Mouse (Mus musculus) ovary, postnatal 14 days (tissue): ENCODE measurements at regions not wholly inside any gene's neighbourhood (a gene's known extent, or its start where the extent isn't known, plus 50 kb on each side); places are given as distances from the start of the nearest gene placed in this dataset.
"Not testable (repeated sequence)": the region's sequence is repeated elsewhere in the genome, so short reads cannot be mapped to it uniquely, and the experiment has no call there.

Experiments
- DNase-seq: peaks from one replicate; pipeline ENCODE4 v3.0.0; 2022; ENCODE audit warnings: low spot score

- DNase-seq = no peak
These were observed 55.3 kb downstream of the Actbl2 start for GRCm38 (mm10) chr13:111309848-111310692.

GRCm38 (mm10) chr13:111310693-111311045 lies 55.9 kb downstream of the Actbl2 start:
- no peak for DNase-seq

DNA sequence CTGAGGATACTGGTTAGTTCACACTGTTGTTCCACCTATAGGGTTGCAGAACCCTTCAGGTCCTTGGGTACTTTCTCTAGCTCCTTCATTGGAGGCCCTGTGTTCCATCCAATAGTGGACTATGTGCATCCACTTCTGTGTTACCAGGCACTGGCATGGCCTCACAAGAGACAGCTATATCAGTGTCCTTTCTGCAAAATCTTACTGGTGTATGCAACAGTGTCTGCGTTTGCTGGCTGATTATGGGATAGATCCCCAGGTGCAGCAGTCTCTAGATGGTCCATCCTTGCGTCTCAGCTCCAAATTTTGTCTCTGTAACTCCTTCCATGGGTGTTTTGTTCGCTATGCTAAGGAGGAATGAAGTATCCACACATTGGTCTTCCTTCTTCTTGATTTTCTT lies 58.7 kb downstream of the Actbl2 start:
- DNase-seq = not testable (repeated sequence)

- not testable (repeated sequence) for DNase-seq
These were observed 63.1 kb downstream of the Actbl2 start for GRCm38 (mm10) chr13:111317876-111318275.

DNA sequence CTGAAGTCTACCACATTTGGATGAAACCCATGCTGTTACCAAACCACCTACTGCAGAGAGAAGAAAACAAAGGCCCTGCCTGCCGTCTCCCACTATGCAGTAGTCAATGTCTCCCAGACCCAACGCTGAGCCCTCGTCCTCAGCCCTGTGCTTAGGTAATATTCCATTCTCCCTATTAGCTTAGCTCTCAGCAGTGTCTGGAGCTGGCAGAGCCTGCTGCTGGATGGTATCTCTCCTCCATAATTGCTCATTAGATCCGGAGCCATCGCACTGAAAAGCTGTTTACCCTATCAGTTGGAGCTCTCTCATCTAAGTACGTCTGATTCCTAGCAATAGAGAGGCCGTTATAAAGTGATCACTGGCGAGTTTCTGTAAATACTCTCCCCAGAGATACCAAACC lies 68.4 kb downstream of the Actbl2 start:
- DNase-seq = no peak

DNA sequence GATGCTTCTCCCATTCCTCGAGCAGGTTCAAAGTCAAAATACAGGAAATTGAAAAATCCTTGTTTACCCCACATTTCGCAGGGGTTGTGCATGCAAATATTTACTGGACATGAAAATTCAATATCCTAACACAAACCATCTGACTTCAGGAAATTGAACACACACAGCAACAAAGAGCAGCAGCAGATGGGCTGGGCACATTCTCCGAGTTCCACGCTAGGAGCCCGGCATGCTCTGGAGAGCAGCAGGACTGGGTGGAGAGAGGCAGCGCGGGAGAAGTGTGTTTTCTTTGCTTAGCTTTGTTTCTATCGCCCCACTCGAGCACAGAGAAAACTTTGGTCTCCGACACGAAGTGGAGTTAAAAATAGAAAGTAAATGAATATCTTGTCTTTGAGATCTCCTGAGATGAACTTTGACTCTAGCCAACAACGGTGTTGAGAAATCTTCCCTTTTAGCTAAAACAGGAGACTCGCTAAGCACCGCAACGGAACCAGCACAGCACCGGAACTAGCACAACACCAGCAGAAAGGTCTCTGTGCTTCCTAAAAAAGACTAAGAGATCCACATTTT lies 71.4 kb downstream of the Actbl2 start:
- DNase-seq = no peak

GRCm38 (mm10) chr13:111333035-111333434 lies 78.2 kb downstream of the Actbl2 start:
- DNase-seq = no peak

GRCm38 (mm10) chr13:111333851-111334250 lies 79.0 kb downstream of the Actbl2 start:
- DNase-seq = no peak

DNA sequence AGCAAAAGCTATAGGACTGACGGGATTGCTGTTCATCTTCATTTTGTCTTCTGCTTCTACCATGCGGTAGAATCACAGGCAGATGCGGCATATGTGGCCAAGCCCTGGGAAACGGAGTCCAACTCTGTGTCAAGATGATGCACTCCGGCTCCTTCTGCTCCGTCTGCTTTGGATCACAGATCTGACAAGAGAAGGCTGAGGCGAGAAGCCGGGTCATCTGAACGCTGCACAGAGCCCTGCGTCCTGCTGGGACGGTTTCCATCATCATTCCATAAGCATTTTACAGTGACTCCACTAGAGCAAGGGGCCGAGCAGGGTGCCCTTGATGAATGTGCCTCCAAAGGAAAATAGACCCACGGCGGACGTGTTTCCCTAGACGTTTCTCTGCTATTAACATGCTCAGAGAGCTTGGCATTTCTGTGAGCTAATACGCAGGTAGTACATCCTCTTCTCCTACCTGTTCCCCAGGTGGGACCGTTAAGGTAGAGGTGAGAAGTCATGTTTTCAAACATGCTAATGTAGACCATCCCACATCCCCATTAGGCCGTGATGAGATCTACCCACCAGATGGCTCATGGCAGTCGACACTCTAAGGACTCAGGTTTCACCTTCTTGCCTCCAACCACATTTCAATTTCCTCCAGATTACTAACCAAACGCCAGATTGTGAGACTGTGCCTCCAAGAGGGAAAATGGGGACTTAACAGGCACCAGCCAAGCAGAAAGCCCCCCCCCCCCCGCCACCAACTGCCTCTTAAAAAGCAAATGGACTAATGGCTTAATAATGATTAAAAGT lies 79.6 kb downstream of the Actbl2 start:
- DNase-seq = no peak

DNA sequence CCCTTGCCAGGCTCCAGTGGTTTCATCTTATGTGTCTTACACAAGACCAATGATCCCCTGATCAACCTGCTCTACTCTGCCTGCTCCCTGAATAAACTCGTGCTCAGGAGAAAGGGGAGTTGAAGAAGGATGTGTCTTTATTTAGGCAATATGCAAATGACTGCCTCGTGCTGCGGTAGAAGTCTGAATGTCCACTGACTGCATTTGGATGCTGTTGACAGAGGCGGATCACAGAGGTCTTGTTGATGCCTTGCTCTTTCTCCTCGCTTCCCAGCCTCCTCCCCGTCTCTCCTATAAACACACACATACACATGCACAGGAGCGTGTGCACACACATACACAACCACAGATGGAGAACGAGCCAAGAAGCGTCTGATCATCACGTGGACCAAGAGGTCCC lies 90.2 kb downstream of the Actbl2 start:
- no peak for DNase-seq

DNA sequence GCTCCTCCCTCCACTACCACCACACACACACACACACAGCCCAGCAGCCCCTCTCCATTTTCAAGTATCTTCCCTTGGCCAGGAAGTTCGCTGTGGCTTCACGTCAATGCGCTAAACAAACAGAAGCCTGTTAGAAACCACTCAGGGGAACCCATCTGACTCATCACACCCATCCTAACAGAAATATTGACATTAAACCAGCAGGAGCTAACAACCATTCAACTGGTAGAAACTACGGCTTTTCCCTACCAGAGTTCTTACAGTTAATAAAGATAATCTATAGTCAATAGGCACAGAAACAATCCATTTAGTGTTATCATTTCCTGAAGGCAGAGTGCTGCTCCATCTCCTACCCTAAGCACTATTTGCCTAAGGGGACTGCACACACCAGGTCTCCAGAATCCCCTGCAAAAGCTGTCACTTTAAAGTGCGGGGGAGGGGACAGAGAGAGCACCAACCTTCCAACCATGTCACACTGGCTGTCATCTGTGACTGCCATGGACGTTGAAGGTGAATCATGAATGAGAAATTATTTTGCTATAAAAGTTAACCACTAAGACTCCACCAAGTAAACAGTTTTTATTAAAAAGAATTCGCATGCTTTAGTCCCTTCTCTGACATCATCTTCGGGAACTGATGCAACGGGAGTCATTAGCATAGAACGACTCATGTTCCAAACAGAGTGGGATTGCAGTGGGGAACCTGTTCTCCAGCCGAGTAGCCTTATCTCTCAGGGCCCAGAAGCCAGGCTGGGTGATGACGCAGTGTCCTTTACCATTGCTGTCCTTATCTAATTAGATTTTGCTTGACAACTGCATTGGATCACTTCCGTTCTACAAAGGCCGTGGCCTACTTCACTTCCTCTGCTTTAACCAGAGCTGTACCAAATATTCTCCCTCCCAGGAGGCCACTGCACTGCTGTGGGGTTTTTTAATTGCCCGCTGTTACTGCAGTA lies 91.0 kb downstream of the Actbl2 start:
- DNase-seq = no peak

DNA sequence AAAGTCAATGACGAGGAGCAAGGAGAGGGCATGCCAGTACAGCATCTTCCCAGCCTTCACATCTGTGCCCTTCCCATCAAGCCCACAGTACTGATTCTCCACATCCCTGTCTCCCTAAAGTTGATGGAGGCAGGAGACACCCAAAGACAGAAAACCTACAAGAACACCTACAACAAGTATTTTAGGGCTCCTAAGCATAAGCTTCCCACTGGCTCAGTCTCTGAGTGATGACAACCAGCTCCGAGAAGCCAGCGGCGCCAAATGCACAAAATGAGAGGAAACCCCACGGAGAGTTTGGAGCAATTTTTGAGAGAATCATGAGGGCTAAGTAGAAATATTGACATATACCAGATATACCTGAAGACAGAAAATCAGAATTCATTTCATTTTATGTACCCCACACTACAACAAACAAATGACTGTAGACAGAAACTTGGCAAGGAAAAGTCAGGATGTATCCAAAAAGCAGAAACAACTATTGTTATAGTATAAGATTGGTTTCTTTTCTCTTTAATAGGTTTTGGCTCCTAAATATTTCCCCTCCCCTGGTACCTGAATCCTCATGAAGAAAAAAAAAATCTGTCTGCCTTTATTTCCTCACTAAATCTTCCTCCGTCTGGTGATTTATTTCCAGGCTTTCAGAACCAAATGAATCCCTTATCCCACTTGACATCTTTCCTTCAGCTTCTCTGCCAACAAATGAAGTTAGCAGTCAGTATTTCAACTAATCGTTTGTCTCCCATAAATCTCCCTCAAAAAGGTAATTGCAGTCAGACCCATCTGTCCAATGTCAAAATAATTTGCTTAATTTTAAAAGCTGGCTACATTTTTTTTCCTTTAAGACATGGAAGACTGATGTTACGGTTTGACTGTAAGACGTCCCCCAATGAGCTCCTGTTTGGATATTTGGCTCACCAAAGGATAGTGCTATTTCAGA lies 102.0 kb downstream of the Actbl2 start:
- no peak for DNase-seq

DNA sequence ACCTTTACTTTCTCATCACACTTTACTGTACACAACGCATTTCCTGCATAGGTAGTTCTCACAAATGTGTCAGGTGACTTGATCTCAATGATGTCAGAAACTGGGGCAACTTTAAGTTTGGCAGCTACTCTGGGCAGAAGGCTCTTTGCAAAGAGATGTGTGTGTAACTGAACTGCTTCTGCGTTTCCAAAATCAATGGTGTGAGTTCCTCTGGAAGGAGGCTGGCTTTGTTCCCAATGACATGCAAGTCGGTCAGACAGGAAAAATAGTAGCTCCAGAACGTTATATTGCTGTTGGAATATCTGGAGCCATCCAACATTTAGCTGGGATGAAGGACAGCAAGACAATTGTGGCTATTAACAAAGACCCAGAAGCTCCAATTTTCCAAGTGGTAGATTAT lies 106.6 kb downstream of the Actbl2 start:
- DNase-seq = no peak

GRCm38 (mm10) chr13:111363176-111363739 lies 108.4 kb downstream of the Actbl2 start:
- no peak for DNase-seq

DNA sequence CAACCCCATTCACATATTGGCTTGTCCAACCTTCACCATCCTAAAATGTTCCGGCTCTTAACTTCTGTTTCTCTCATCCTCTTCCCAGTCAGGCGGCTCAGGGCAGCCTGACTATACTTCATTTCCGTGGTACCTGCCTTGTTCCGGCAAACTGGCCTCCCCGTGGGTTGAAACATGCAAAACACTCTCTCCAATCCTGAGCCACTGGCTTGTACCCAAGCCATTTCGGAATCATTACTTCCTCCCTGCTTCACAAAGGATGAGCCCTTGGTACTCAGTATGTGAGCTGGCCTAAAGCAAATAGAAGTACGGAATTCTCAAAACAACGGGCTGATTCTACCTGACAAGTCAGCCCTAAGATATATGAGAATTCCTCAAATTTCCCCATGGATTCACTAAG lies 112.1 kb downstream of the Actbl2 start:
- DNase-seq = no peak

GRCm38 (mm10) chr13:111367620-111368019 lies 112.8 kb downstream of the Actbl2 start:
- DNase-seq = no peak

DNA sequence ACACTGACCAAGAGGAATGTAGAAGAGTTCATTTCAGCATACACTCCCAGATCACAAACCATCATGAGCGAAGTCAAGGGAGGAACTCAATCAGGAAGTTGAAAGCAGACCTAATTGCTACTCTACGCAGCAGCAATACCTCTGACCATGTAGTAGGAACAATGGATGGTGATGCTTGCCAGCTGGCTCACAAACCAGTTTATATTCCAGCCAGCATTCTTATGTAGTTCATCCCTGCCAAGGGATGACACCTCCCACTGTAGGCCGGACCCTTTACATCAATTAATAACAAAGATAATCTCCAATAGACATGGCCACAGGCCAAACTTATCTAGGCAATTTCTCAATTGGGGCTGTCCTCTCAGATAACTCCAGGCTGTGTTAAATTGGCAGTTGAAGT lies 115.1 kb downstream of the Actbl2 start:
- DNase-seq = peak; percentile 5

DNA sequence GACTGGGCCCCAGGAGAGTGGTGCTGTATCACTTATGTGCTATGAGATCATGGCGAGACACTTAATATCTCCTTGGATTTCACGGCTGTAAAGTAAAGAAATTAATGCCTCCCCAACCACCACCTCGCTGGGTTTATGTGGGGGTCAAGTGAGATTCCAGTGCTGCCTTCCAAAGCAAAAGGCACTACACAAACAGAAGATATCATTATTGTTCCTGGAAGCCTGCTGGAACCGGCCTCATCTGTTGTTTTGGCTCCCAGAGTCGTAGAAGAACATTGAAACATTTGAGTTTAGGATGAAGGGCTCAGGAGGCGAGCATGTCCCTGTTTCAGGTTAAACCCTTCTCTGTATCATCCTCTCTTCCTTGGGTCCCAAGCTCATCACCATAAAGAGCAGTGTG lies 116.6 kb downstream of the Gpbp1 start:
- no peak for DNase-seq

DNA sequence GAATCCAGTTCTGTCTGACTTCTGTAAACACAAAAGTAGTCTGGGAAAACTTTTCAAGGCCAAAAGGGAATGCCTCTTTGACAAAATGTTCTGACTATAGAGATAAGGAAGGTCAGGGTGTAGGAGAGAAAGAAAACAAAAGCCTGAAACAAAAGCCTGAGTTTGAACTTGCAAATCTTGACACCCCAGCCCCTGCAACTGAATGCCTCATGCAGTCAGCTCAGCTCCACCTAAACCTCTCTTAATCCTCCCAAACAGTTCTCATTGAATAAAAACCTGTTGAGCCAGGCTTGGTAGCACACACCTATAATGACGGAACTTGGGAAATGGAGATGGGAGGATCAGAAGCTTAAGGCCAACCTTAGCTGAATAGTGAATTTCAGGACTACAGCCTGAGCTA lies 116.1 kb downstream of the Gpbp1 start:
- DNase-seq = no peak
